Mouse (Mus musculus): ENCODE measurements around the gene 1300017J02Rik.

1300017J02Rik gene

GRCm38 (mm10) chr9:103265778-103266177 lies 39.1 kb downstream of the 1300017J02Rik start:
- DNase-seq, result no peak

- DNase-seq, result no peak
These were observed 52.0 kb downstream of the 1300017J02Rik start for GRCm38 (mm10) chr9:103252906-103253305.

GRCm38 (mm10) chr9:103248618-103249017 lies 56.3 kb downstream of the 1300017J02Rik start:
- DNase-seq, result no peak

GRCm38 (mm10) chr9:103246526-103247168 lies 58.2 kb downstream of the 1300017J02Rik start:
- no peak for DNase-seq

- DNase-seq, result no peak
These were observed 61.2 kb downstream of the 1300017J02Rik start for GRCm38 (mm10) chr9:103243640-103244039.

GRCm38 (mm10) chr9:103241206-103241605 lies 63.7 kb downstream of the 1300017J02Rik start:
- no peak for DNase-seq

GRCm38 (mm10) chr9:103239471-103239870 lies 65.4 kb downstream of the 1300017J02Rik start:
- no peak for DNase-seq

- DNase-seq, result no peak
These were observed 70.2 kb downstream of the 1300017J02Rik start for GRCm38 (mm10) chr9:103234565-103235165.

GRCm38 (mm10) chr9:103234059-103234458 lies 70.8 kb downstream of the 1300017J02Rik start:
- no peak for DNase-seq

- DNase-seq, result no peak
These were observed 71.9 kb downstream of the 1300017J02Rik start for GRCm38 (mm10) chr9:103233006-103233395.

- no peak for DNase-seq
These were observed 72.5 kb downstream of the 1300017J02Rik start for GRCm38 (mm10) chr9:103232232-103233005.

- peak; percentile 14 for DNase-seq
These were observed 74.5 kb downstream of the 1300017J02Rik start, which contains the start of the genes Gm20425 and Trf for GRCm38 (mm10) chr9:103230151-103230951. Gm20425 (minus strand) TSS chr9:103230307. Trf (minus strand) TSS chr9:103230444.

- DNase-seq, result no peak
These were observed 75.6 kb downstream of the 1300017J02Rik start for GRCm38 (mm10) chr9:103229037-103229867.

GRCm38 (mm10) chr9:103228370-103229003 lies 76.4 kb downstream of the 1300017J02Rik start:
- no peak for DNase-seq

GRCm38 (mm10) chr9:103227760-103228159 lies 77.1 kb downstream of the 1300017J02Rik start:
- no peak for DNase-seq

- no peak for DNase-seq
These were observed 78.1 kb downstream of the 1300017J02Rik start for GRCm38 (mm10) chr9:103226806-103227205.

- no peak for DNase-seq
These were observed 79.4 kb downstream of the 1300017J02Rik start for GRCm38 (mm10) chr9:103225464-103225863.

GRCm38 (mm10) chr9:103224721-103225120 lies 80.2 kb downstream of the 1300017J02Rik start:
- no peak for DNase-seq

- no peak for DNase-seq
These were observed 90.6 kb downstream of the 1300017J02Rik start for GRCm38 (mm10) chr9:103214281-103214680.

GRCm38 (mm10) chr9:103213631-103214030 lies 91.3 kb downstream of the 1300017J02Rik start:
- DNase-seq, result no peak

GRCm38 (mm10) chr9:103212654-103213420 lies 92.0 kb downstream of the 1300017J02Rik start:
- DNase-seq, result no peak

All from cerebellum, adult 8-10 months (tissue).